Mouse (Mus musculus) liver, embryonic 14.5 days (tissue): ENCODE results near the gene Acox3. TPM values are rescaled to one million over a fixed set of nuclear protein-coding genes. Genes with fewer than 3 reads are reported as not detected.

Experiments
- ATAC-seq: fragments of 200-750 bp; cut with Nextera tagmentation; 2 replicates; pipeline ENCODE4 v1.8.0; 2017; ENCODE audit warnings: moderate number of reproducible peaks, mild to moderate bottlenecking, moderate library complexity; ENCODE audit not compliant: insufficient read depth
- DNase-seq, 3 experiments: peaks; one replicate each; pipeline ENCODE4 v3.0.0-alpha.2; 2012 to 2013; ENCODE audit warnings: low read depth in 3 of 3, low spot score in 3 of 3
- H3K27ac ChIP-seq: fragments of 300-500 bp; sonication (generic); 2 replicates; pipeline ENCODE4 v1.5.1; 2014; ENCODE audit warnings: moderate library complexity, mild to moderate bottlenecking, control low read depth, inconsistent platforms
- H3K27me3 ChIP-seq: fragments of 300-500 bp; sonication (generic); 2 replicates; pipeline ENCODE4 v1.6.1; 2014; ENCODE audit warnings: mild to moderate bottlenecking, low read length, moderate library complexity; ENCODE audit not compliant: control insufficient read depth, insufficient read depth
- H3K36me3 ChIP-seq: fragments of 300-500 bp; sonication (generic); replicated peaks from 2 replicates; pipeline ENCODE4 v1.6.1; 2014; ENCODE audit warnings: low read depth; ENCODE audit not compliant: control insufficient read depth, insufficient read depth
- H3K4me1 ChIP-seq, 2 experiments: fragments of 200-500 bp in 1 of 2; fragments of 300-500 bp in 1 of 2; sonication (generic) in 1 of 2; replicated peaks; 2 replicates each; pipeline ENCODE4 v1.6.1; 2012 to 2014; ENCODE audit warnings: antibody characterized with exemption in 1 of 2, inconsistent platforms in 1 of 2, low read length in 1 of 2; ENCODE audit not compliant: control insufficient read depth in 2 of 2, insufficient read depth in 2 of 2
- H3K4me2 ChIP-seq: fragments of 300-500 bp; sonication (generic); 2 replicates; pipeline ENCODE4 v1.6.1; 2014; ENCODE audit warnings: low read depth, mild to moderate bottlenecking, control low read depth, moderate library complexity
- H3K4me3 ChIP-seq, 2 experiments: fragments of 200-500 bp in 1 of 2; fragments of 300-500 bp in 1 of 2; sonication (generic) in 1 of 2; 2 replicates each; pipeline ENCODE4 v1.5.1; 2012 to 2014; ENCODE audit warnings: low read depth in 2 of 2, low read length in 2 of 2, mild to moderate bottlenecking in 2 of 2, control low read depth in 1 of 2, inconsistent platforms in 1 of 2, moderate library complexity in 1 of 2; ENCODE audit not compliant: insufficient read depth in 1 of 2
- H3K9ac ChIP-seq: fragments of 300-500 bp; sonication (generic); replicated peaks from 2 replicates; pipeline ENCODE4 v1.6.1; 2014; ENCODE audit warnings: mild to moderate bottlenecking, control low read depth, moderate library complexity
- H3K9me3 ChIP-seq: fragments of 300-500 bp; sonication (generic); 2 replicates; pipeline ENCODE4 v1.6.1; 2016; ENCODE audit warnings: low read length, mixed read lengths; ENCODE audit not compliant: control insufficient read depth
- CTCF ChIP-seq: IDR thresholded peaks from 2 replicates; pipeline ENCODE4 v1.5.1; 2016; ENCODE audit warnings: antibody characterized with exemption, low read depth, control low read depth
- EP300 ChIP-seq: IDR thresholded peaks from 2 replicates; pipeline ENCODE4 v1.6.1; 2016; ENCODE audit warnings: antibody characterized with exemption, low read depth
- WGBS: fragments of 180-500 bp; shearing (Covaris S2); extraction: QIAGEN DNeasy Blood & Tissue Kit; methylation state at CpG from one replicate; pipeline ENCODE4 v1.1.7; 2014; ENCODE audit not compliant: insufficient replicate concordance; 5-methylcytosine and 5-hydroxymethylcytosine counted together
- polyA plus RNA-seq, 2 experiments: library from polyadenylated mRNA; depleted of rRNA in 1 of 2; stranded (reverse) in 1 of 2; unstranded in 1 of 2; fragments of >200 nt; fragmentation: Nextera tagmentation in 1 of 2; extraction: Ambion mirVana in 1 of 2; gene quantifications; 2 replicates each; pipeline versions ENCODE4 v1.2.1 to v1.2.3; 2012 to 2014

Acox3 gene
- polyA plus RNA-seq, 2 experiments, result 2.5 to 3.6 TPM

DNA sequence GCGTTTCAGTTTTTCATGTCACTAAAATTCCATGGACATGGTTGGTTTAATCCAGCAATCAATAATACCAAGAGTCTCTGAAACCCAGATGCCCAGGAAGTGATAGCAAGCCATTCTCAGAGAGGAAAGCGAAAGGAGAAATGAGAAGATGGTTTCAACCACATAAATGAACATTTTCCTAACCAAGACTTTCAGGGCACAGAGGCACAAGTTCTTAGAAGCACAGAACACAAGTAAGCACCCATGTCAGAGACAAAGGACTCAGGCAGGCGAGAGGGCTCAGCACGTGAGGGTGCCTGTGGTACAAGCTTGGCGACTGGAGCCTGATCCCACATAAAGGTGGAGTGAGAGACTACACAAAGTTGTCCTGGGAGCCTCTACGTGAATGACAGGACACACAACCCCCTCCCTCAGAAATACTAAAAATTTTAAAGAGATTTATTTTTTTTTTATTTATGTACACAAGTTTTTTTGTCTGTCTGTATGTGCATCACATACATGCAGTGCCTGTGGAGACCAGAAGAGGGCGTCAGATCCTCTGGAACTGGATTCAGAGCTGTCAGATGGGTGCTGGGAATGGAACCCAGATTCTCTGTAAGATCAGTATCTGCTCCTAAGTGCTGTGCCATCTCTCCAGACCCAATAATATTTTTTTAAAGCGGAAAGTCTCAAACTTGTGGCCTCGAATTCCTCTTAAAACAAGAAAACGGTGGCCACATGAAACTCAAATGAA, 73.1 kb downstream of the Acox3 start:
- no peak; the same call in 1 of the 2 replicates for TF ChIP-seq CTCF
- TF ChIP-seq EP300, result no peak
- Histone ChIP-seq H3K9me3 (no peaks in the 10 kb centered on the region), H3K36me3 (no peaks in the 10 kb centered on the region), H3K27me3 (no peaks in the 10 kb centered on the region), H3K4me2 (no peak overlapping the region), H3K4me1 (no peaks in the 10 kb centered on the region), H3K27ac (no peak overlapping the region), H3K9ac (no peak overlapping the region), H3K4me3 (no peak overlapping the region)
- ATAC-seq, result no peak
- DNase-seq, result no peak
- WGBS, result 63% methylated on average over 10 of the region's 10 CpGs

DNA sequence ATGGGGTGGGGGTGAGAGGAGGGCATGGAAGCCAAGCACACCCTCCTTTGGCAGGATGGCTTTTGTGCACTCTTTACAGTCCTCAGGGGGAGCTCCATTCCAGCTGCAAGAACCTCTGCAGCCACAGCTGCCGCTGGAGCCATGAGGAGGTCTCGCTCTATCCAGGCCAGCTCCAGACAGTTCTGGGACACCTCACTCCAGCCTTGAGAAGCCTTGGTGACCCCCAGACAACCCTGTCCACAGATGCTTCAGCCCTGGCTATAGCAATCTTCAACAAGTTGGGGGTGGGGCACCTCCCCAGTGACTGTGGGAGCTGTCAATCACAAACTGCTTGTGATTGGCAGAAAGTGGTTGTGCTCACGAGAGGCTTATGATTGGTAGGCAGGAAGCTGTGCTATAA, 76.7 kb downstream of the Acox3 start:
- no peak overlapping the region for H3K27ac ChIP-seq
- no peak for ATAC-seq
- 46% methylated on average over 3 of the region's 3 CpGs for WGBS
- no peaks in the 10 kb centered on the region for H3K27me3 ChIP-seq
- no peak overlapping the region for H3K4me3 ChIP-seq
- no peaks in the 10 kb centered on the region for H3K9me3 ChIP-seq
- H3K9ac ChIP-seq, result no peak overlapping the region
- no peaks in the 10 kb centered on the region for H3K4me1 ChIP-seq
- DNase-seq, result no peak
- no peak overlapping the region for H3K4me2 ChIP-seq
- no peak for TF ChIP-seq CTCF
- no peak for TF ChIP-seq EP300
- H3K36me3 ChIP-seq, result no peaks in the 10 kb centered on the region

GRCm38 (mm10) chr5:35661210-35661609, 78.4 kb downstream of the Acox3 start:
- H3K4me2 ChIP-seq, result no peak overlapping the region
- no peak for DNase-seq
- TF ChIP-seq EP300 (no peak), CTCF (no peak)
- H3K9me3 ChIP-seq, result no peaks in the 10 kb centered on the region
- H3K27ac ChIP-seq, result no peak overlapping the region
- no peaks in the 10 kb centered on the region for H3K36me3 ChIP-seq
- no peak overlapping the region for H3K9ac ChIP-seq
- 57% methylated on average over 6 of the region's 6 CpGs for WGBS
- no peaks in the 10 kb centered on the region for H3K27me3 ChIP-seq
- H3K4me3 ChIP-seq, result no peak overlapping the region
- ATAC-seq, result no peak
- H3K4me1 ChIP-seq, result no peaks in the 10 kb centered on the region

DNA sequence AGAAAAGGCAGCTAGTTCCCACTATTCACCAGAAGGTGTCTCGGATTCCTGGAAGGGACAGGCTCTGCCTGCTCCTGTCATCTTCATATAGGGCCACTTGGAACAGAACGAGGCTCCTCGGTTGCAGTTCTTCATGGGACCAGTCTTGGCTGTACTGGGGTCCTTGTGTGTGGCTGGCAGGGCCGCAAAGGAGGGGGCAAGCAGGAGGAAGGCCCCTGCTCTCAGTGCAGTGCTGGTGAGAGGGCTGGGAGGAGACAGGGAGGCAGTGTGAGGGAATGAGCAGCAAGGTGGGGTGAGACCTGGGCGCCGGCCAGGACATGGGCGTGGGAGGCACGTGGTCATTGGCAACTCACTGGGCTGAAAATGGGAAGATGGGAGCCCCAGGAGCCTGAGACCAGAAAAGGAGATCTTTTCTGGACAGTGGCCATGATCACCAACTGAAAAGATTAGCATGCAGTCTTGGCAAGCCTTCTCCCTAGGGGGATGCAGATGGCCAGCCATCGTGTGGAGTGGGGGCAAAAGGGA, 79.2 kb downstream of the Acox3 start:
- H3K27ac ChIP-seq, result no peak overlapping the region
- no peak overlapping the region for H3K9ac ChIP-seq
- DNase-seq (no peak), ATAC-seq (no peak)
- H3K9me3 ChIP-seq, result no peaks in the 10 kb centered on the region
- no peaks in the 10 kb centered on the region for H3K27me3 ChIP-seq
- H3K4me1 ChIP-seq, result no peaks in the 10 kb centered on the region
- WGBS, result 66% methylated on average over 9 of the region's 9 CpGs
- TF ChIP-seq CTCF, result no peak
- TF ChIP-seq EP300, result no peak
- no peaks in the 10 kb centered on the region for H3K36me3 ChIP-seq
- no peak overlapping the region for H3K4me2 ChIP-seq
- no peak overlapping the region for H3K4me3 ChIP-seq

Other genes with a start within 250 kb of the Acox3 start
- not detected in 2 replicates for gene Hmx1, start 193.9 kb upstream of the Acox3 start, polyA plus RNA-seq (2012; rRNA removed)
- not detected in 2 replicates for gene Hmx1, start 193.9 kb upstream of the Acox3 start, polyA plus RNA-seq (2014; fragmentation: Nextera tagmentation; extraction: Ambion mirVana)
- gene Cpz, start 57.3 kb upstream of the Acox3 start, polyA plus RNA-seq (2012; rRNA removed), result 0.58 and 0.89 TPM in 2 replicates
- 0.59 and 1.0 TPM in 2 replicates for gene Cpz, start 57.3 kb upstream of the Acox3 start, polyA plus RNA-seq (2014; fragmentation: Nextera tagmentation; extraction: Ambion mirVana)
- gene Trmt44, start 8.0 kb upstream of the Acox3 start, polyA plus RNA-seq (2012; rRNA removed), result 1.5 and 2.0 TPM in 2 replicates
- 1.8 and 2.3 TPM in 2 replicates for gene Trmt44, start 8.0 kb upstream of the Acox3 start, polyA plus RNA-seq (2014; fragmentation: Nextera tagmentation; extraction: Ambion mirVana)
- 0.46 and 0.80 TPM in 2 replicates for gene Htra3, start 96.7 kb downstream of the Acox3 start, polyA plus RNA-seq (2012; rRNA removed)
- gene Htra3, start 96.7 kb downstream of the Acox3 start, polyA plus RNA-seq (2014; fragmentation: Nextera tagmentation; extraction: Ambion mirVana), result 0.99 and 1.5 TPM in 2 replicates
- 0.93 and 0.98 TPM in 2 replicates for gene Sh3tc1, start 156.9 kb downstream of the Acox3 start, polyA plus RNA-seq (2012; rRNA removed)
- 1.5 and 1.8 TPM in 2 replicates for gene Sh3tc1, start 156.9 kb downstream of the Acox3 start, polyA plus RNA-seq (2014; fragmentation: Nextera tagmentation; extraction: Ambion mirVana)
- 0.10 and 0.16 TPM in 2 replicates for gene Ablim2, start 174.8 kb downstream of the Acox3 start, polyA plus RNA-seq (2012; rRNA removed)
- 0.13 TPM in 1 of 2 replicates, not detected in the other for gene Ablim2, start 174.8 kb downstream of the Acox3 start, polyA plus RNA-seq (2014; fragmentation: Nextera tagmentation; extraction: Ambion mirVana)